Mouse (Mus musculus) neutrophil, adult 5-6 weeks (primary cell): ENCODE data around the gene Chsy1. TPM values are rescaled to one million over a fixed set of nuclear protein-coding genes. Genes with fewer than 3 reads are reported as not detected.

Source experiments
- ATAC-seq: fragments of 151-379, 151-347 bp; 2 replicates; pipeline ENCODE4 v1.8.0; 2017; ENCODE audit warnings: mild to moderate bottlenecking, moderate TSS enrichment; ENCODE audit not compliant: insufficient number of reproducible peaks, poor library complexity, low FRiP score, severe bottlenecking; ENCODE audit errors: extremely low read depth
- total RNA-seq: library from RNA; stranded (forward); fragments of 200-1000 nt; gene quantifications from 2 replicates; pipeline ENCODE4 v1.2.3, GENCODE M21; 2017

Gene Chsy1
- total RNA-seq, result 120 and 122 TPM in 2 replicates

DNA sequence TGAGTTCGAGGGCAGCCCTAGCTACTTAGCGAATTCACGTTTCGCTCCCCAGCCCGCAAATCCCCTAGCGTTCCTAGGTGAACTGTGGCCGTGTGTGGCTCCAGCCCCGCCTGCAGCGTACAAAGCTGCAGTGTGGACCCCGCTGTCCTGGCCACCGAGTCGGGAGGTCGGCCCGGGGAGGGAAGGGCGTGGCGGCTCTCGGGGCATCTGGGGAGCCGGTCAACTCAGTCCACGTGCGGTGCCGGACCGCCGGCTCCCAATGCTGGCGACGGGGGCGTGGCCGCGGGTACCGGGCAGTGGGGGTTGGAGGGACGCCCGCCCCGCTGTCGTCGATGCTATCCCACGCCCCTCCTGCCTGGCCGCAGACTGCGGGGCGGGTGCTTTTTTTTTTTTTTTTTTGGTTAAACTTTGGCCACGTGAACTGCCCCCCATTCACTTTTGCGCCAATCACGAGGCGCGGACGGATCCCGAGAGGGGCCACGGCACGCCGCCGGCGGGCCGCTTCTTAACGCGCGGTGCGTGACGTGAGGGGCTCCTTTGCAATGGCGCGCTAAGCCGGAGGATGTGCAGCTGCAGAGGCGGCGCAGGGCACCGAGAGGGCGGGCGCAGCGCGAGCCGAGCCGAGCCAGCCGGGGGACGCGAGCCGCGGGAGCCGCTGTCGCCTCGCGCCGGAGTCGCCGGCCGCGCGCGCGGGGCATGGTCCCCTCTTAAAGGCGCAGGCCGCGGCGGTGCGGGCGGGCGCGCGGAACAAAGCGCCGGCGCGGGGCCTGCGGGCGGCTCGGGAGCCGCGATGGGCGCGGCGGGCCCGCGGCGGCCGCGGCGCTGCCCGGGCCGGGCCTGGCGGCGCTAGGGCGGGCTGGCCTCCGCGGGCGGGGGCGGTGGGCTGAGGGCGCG, at the start of gene Chsy1:
Chsy1 (plus strand) TSS at position 555 of the 894 bp plus-strand sequence.
- peak; percentile 68 for ATAC-seq

DNA sequence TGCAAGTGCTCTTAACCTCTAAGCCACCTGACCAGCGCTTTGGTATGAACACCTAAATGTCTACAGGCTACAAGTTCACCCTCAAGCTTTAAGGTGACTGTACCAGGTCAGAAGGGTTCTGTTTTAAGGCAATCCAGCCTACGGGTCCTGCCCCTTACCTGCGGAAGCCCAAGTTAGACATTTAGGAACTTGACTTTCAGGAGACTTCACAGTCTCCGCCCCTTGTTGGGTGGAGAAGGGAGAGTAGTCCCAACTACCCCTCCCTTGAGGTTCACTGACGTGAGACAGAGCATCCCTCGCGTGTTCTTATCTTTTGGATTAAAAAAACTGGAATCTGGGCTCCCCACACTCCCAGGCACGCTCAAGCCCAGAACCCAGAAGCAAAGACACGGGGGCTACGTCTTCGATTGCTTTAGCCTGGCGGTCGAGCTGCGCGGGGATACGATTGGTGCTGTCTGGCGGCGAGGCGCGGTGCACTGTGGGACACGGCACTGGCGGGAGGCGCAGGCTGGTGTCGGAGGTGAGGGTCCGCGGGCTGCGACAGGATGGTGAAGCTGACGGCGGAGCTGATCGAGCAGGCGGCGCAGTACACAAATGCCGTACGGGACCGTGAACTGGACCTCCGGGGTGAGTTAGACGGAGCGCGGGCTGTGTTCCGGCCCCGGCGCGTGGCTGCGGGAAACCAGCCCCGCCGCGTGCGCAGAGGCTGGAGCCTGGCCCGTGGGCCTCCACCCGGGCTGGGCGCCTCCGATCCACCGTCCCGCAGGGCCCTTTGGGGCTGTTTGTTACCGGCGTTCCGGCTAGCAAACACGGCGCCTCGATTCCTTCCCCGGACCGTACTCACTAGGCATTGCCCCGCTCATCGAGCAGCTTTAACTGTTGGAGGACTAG, 49.0 kb upstream of the Chsy1 start:
- ATAC-seq, result peak; percentile 94

DNA sequence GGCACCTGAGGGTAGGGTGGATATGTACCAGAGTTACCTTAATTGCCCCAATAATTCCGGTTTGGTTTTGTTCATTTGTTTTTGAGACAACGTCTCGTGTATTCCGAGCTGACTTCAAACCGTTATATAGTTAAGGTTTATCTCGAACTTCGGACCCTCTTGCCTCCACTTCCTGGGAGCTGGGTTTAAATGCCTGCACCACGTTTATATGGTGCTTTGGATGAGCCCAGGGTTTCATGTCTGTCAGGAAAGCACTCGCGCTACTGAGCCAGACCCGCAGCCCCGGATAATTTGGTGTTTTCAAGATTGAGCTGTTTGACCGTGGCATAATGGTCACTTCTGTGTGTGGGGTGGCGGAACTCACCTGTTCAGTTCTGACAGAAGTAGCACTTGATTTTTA, 48.3 kb upstream of the Chsy1 start:
- no peak for ATAC-seq

DNA sequence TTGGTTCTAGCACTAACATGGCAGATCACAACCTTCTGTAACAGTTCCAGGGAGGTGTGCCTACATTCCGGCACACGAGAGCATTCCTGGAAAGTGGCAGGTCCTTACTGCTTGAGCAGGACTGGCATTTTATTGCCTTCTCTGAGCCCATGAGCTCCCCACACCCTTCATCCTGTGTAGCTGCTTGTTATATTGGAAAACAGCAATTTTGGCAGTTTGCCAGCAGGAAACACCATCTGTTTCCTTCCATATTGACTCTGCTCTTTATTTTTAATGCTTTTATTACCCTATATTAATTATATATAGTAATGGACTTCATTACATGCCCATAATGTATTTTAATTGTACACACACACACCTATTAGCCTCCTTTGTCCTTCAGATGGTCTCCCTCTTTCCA, 32.9 kb upstream of the Chsy1 start:
- no peak for ATAC-seq

GRCm38 (mm10) chr7:66079364-66080230, 29.7 kb upstream of the Chsy1 start, which contains the start of gene Selenos:
Gene Selenos (plus strand): TSS chr7:66079649.
- peak; percentile 99 for ATAC-seq

GRCm38 (mm10) chr7:66080231-66080613, 29.1 kb upstream of the Chsy1 start:
- no peak for ATAC-seq

- ATAC-seq, result no peak
Observed at GRCm38 (mm10) chr7:66083757-66084156, 25.6 kb upstream of the Chsy1 start.

GRCm38 (mm10) chr7:66084546-66084945, 24.8 kb upstream of the Chsy1 start:
- no peak for ATAC-seq

- ATAC-seq, result no peak
Observed at GRCm38 (mm10) chr7:66087652-66088051, 21.7 kb upstream of the Chsy1 start.

DNA sequence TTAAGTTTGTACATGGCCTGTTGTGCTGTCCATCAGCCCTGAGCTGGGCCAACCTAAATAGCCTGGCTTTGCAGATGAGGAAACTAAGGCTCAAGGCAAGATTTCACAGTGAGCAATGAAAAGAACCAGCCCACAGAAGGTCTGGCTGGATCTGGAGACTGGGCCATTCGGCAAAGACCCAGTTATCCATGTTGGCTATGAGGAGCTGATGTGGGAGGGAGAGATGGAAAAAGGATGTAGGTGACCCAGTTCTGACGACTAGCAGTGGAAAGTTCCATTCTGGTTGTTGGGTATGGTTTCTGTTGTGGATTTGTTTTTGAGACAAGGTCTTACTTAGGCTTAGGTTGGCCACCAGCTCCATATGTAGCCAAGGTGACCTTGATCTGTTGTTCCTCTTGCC, 21.2 kb upstream of the Chsy1 start:
- ATAC-seq, result no peak

DNA sequence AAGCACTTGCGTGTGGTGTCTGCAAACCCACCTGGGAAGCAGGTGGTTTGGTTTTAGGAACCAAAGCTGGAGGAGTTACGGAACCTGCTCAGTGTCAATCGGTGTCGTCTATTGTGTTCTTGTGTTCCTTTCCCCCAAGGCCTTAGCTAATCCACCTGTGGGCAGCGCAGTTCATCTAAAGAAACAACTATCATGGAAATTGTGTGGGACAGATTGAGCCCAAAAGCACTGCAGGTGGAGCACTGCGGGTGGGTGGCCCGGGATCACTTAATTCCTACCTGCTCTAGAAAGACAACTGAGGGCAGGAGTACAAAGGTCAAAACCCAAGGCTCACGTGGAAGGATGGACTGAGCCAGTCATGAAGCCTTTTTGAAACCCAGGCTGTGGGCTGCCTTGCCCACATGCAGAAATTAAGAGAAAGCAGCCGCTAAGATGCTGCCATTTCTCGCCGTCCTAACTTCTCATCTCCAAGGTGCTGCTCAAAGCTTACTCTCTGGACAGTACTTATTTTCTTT, 18.6 kb upstream of the Chsy1 start:
- ATAC-seq, result no peak

DNA sequence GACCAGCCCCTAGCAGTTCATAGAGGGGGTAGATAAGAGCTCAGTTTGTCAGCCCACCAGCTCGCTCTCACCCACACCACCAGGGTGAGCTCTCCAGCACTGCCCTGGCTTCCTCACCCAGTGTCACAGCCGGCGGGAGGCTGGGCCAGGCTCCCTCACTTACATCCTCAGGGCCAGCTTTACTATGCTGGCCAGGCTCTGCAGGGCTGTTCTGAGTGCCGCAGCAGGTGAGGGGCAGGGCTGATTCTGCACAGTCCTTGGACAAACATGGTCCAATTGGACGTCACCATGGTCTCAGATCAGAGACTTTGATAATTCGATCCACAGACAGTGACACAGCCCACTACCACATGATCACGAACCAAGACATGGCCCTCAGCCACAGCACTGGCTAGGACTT, 17.8 kb upstream of the Chsy1 start:
- ATAC-seq, result no peak

GRCm38 (mm10) chr7:66092656-66093055, 16.7 kb upstream of the Chsy1 start:
- no peak for ATAC-seq

GRCm38 (mm10) chr7:66094141-66094540, 15.2 kb upstream of the Chsy1 start:
- no peak for ATAC-seq

DNA sequence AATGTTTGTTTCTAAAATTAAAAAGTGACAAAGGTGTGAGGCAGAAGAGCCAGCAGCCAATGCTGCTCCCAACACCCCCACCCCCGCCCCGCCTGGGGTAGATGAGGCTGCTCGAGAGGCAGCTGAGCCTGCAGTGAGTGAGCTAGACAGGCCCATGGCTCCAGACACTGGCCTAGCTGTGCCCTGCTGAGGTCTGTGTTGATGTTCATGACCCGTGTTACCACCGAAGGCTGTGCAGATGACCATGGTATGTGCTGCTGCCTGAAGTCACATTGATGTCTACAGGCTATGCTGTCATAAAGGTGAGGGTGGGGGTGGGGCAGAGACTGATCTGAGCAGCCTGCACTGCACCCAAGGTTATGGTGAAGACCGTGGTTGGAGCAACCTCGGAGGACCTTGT, 10.5 kb upstream of the Chsy1 start:
- no peak for ATAC-seq

- peak; percentile 53; the same call in 1 of the 2 replicates for ATAC-seq
Observed at GRCm38 (mm10) chr7:66101866-66102265, 7.4 kb upstream of the Chsy1 start.

- ATAC-seq, result no peak
Observed at GRCm38 (mm10) chr7:66104531-66104930, 4.8 kb upstream of the Chsy1 start.

GRCm38 (mm10) chr7:66105771-66106170, 3.5 kb upstream of the Chsy1 start:
- no peak for ATAC-seq

- ATAC-seq, result no peak
Observed at GRCm38 (mm10) chr7:66106581-66107056, 2.7 kb upstream of the Chsy1 start.
